Mouse (Mus musculus) midbrain, embryonic 13.5 days (tissue): ENCODE data around the gene Mab21l3. TPM values are rescaled to one million over a fixed set of nuclear protein-coding genes. Genes with fewer than 3 reads are reported as not detected.
"Not testable (repeated sequence)": the region's sequence is repeated elsewhere in the genome, so short reads cannot be mapped to it uniquely, and the experiment has no call there.

Source experiments
- ATAC-seq: fragments of 200-750 bp; cut with Nextera tagmentation; 2 replicates; pipeline ENCODE4 v1.8.0; 2017; ENCODE audit warnings: mild to moderate bottlenecking, moderate TSS enrichment, moderate library complexity
- H3K27ac ChIP-seq: fragments of 300-500 bp; sonication (generic); 2 replicates; pipeline ENCODE4 v1.5.1; 2015; ENCODE audit warnings: inconsistent platforms, mild to moderate bottlenecking, moderate library complexity
- H3K27me3 ChIP-seq: fragments of 300-500 bp; sonication (generic); 2 replicates; pipeline ENCODE4 v1.6.1; 2015; ENCODE audit warnings: mild to moderate bottlenecking, inconsistent platforms
- H3K36me3 ChIP-seq: fragments of 300-500 bp; sonication (generic); 2 replicates; pipeline ENCODE4 v1.6.1; 2015; ENCODE audit warnings: mild to moderate bottlenecking, inconsistent platforms
- H3K4me1 ChIP-seq: fragments of 300-500 bp; sonication (generic); replicated peaks from 2 replicates; pipeline ENCODE4 v1.6.1; 2015; ENCODE audit warnings: inconsistent platforms
- H3K4me2 ChIP-seq: fragments of 300-500 bp; sonication (generic); replicated peaks from 2 replicates; pipeline ENCODE4 v1.6.1; 2015; ENCODE audit warnings: moderate library complexity, mild to moderate bottlenecking, inconsistent platforms
- H3K4me3 ChIP-seq: fragments of 300-500 bp; sonication (generic); replicated peaks from 2 replicates; pipeline ENCODE4 v1.5.1; 2015; ENCODE audit warnings: mild to moderate bottlenecking, inconsistent platforms
- H3K9ac ChIP-seq: fragments of 300-500 bp; sonication (generic); replicated peaks from 2 replicates; pipeline ENCODE4 v1.6.1; 2015; ENCODE audit warnings: mild to moderate bottlenecking, inconsistent platforms
- H3K9me3 ChIP-seq: fragments of 300-500 bp; sonication (generic); 2 replicates; pipeline ENCODE4 v1.6.1; 2016; ENCODE audit warnings: mild to moderate bottlenecking, inconsistent platforms
- WGBS: fragments of 180-500 bp; shearing (Covaris S2); methylation state at CpG from one replicate; pipeline ENCODE4 v1.1.7; 2015; 5-methylcytosine and 5-hydroxymethylcytosine counted together
- polyA plus RNA-seq: library from polyadenylated mRNA; unstranded; fragments of >200 nt; fragmentation: Nextera tagmentation; extraction: Ambion mirVana; gene quantifications from 2 replicates; pipeline ENCODE4 v1.2.1, GENCODE M21; 2015

The Mab21l3 gene
- polyA plus RNA-seq, 1 experiment from 2014 or later, result 0.35 TPM

- no peak overlapping the region for H3K9ac ChIP-seq
- WGBS, result 92% methylated on average over 3 of the region's 3 CpGs
- H3K27ac ChIP-seq, result no peak overlapping the region
- ATAC-seq, result peak; percentile 18; the same call in 1 of the 2 replicates
- H3K4me3 ChIP-seq, result no peak overlapping the region
- H3K4me2 ChIP-seq, result no peak overlapping the region
- H3K9me3 ChIP-seq, result no peaks in the 10 kb centered on the region
- no peaks in the 10 kb centered on the region for H3K36me3 ChIP-seq
- H3K4me1 ChIP-seq, result peaks cover 15% of the 10 kb centered on the region
- H3K27me3 ChIP-seq, result no peaks in the 10 kb centered on the region
Measured at GRCm38 (mm10) chr3:101836971-101837370, 11.8 kb downstream of the Mab21l3 start.

DNA sequence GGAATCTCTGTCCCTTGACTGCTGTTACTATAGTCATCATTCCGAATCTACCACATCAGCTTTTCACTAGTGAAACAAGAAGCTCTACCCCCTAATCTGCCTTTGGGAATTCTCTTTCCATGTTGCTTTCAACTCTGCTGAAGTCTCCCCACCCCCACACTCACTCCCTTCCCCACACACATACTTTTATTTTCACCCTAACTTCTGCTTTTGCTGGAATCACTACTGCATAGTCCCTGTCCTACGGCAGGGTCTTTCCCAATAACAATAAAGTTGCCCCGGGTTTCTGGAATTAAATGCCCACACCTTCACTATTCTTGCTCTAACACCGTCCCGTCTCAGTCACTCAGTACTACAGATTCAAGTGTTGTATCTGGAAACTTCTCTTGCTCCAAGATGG lies 12.2 kb downstream of the Mab21l3 start:
- H3K4me3 ChIP-seq, result no peak overlapping the region

DNA sequence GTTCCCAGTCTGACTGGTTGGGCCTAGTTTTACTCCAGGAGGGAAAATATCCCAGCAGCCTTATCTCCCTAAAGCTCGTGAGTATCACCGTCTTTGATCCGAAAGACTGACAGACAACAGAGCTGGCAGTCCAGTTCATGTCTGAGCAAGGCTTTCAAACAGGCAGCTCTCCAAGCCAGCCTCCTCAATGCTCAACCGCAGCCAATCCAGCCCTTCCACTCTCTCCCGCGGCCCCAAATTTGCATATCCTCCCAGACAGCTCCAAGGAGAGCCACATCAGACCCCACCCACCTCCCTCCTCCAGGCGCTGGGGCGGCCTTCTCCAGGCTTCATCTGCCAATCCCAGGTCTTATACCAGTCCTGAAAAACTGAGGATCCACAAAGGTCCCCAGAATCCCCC lies 12.7 kb downstream of the Mab21l3 start:
- WGBS, result 0% methylated on average over 8 of the region's 8 CpGs
- Histone ChIP-seq H3K27ac (peak overlapping the region; percentile 6; the same call in 1 of the 2 replicates), H3K9ac (0 out of 2 replicates have a peak overlapping the region, but pooled peaks have one; percentile 29), H3K4me3 (0 out of 2 replicates have a peak overlapping the region, but pooled peaks have one; percentile 3), H3K36me3 (no peaks in the 10 kb centered on the region), H3K27me3 (no peaks in the 10 kb centered on the region), H3K4me2 (peak overlapping the region; percentile 44), H3K9me3 (no peaks in the 10 kb centered on the region), H3K4me1 (peaks cover 19% of the 10 kb centered on the region)
- ATAC-seq, result peak; percentile 95

More for the DNA sequence above, 12.2 kb downstream of the Mab21l3 start:
- Histone ChIP-seq H3K36me3 (no peaks in the 10 kb centered on the region), H3K27me3 (no peaks in the 10 kb centered on the region), H3K9ac (no peak overlapping the region), H3K9me3 (no peaks in the 10 kb centered on the region), H3K27ac (no peak overlapping the region), H3K4me1 (peaks cover 17% of the 10 kb centered on the region), H3K4me2 (peak overlapping the region; percentile 44)
- ATAC-seq, result peak; percentile 25; the same call in 1 of the 2 replicates
- WGBS, result 70% methylated on average over 5 of the region's 5 CpGs

DNA sequence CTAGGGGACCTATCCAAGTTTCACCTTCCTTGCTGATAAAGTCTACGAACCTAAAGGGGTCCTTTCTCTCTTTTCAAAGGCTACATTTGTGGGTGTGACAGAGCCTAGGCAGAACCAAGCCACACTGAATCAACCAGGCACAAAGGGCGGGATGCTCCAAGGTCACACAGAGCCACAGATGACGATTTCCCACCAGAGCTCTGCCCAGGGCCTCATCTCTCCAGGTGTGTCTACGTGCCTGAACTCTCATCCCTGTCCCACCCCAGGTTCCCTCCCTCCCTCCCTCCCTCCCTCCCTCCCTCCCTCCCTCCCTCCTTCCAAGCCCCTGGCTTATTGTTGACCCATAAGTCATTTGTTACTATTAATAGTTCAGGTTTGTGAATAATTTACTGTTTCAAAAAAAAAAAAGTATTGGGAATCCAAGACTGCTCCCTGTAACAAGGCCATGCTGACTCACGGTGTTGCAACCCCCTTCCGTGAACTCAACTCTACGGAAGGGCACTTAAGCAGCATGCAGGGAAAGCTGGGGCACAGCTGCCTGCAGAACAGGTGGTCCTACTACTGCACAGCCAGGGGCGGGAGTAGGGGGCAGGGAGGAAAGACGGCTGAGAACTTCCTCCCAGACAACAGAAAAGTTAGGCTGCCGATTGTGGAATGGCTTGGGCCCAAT lies 17.4 kb downstream of the Mab21l3 start:
- Histone ChIP-seq H3K27ac (no peak overlapping the region), H3K9me3 (no peaks in the 10 kb centered on the region), H3K9ac (no peak overlapping the region), H3K4me2 (no peak overlapping the region), H3K4me3 (no peak overlapping the region), H3K4me1 (peaks cover 14% of the 10 kb centered on the region), H3K27me3 (no peaks in the 10 kb centered on the region), H3K36me3 (no peaks in the 10 kb centered on the region)
- no peak for ATAC-seq
- WGBS, result 34% methylated on average over 10 of the region's 10 CpGs

DNA sequence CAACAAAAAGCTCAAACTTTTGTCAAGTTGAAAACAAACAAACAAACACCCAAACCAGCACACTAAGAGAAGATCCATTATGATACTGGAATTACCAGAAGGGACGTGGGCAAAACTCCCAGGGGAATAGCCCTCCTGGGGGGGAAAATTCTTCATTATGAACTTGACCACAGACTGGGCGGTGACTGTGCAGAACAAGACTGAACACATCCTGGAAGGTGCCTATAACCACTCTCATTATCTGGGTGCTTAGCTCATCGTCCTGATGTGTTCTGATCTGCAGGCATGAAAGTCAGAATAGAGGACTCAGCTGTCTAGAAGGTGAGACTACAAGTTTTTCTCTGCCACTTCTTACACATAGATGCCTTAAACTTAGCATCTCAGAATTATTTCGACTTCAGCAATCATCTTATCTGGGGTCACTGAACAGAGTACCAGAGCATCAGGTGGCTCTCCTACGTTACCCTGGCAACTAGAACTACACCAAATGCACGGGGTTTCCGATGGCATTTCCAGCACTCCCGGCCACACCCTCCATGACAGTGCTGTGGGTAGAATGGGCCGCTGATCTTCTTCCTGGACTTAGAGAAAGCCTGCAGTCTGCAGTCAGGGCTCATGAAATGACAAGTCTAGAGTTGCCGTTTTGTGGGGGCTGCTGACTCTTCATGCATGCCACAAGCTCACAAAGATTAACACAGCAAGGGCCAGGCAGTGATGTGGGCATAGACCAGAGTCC lies 18.7 kb downstream of the Mab21l3 start:
- ATAC-seq, result no peak
- Histone ChIP-seq H3K36me3 (no peaks in the 10 kb centered on the region), H3K27me3 (no peaks in the 10 kb centered on the region), H3K9ac (no peak overlapping the region), H3K27ac (no peak overlapping the region), H3K4me3 (no peak overlapping the region), H3K9me3 (no peaks in the 10 kb centered on the region), H3K4me2 (no peak overlapping the region), H3K4me1 (0 out of 2 replicates have a peak, but pooled peaks cover 4% of the 10 kb centered on the region)
- WGBS, result 76% methylated on average over 10 of the region's 10 CpGs

DNA sequence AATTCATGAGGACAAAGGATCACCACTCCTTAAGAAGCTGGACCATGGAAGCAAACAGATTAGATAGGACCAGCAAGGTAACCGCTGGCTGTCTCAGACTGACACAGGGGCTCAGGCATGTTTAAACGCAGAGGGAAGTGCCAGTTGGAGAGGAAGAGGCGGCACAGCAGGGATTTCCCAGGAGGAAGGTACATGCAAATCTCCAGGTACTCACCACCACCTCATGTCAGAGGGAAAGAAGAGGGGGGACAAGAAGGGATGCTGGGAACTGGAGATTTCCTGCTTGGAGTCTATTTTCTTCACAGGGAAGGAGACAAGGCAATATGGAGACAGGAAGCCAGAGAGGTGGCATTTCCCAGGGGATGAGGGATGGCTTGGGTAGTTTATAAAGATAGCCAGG lies 20.2 kb downstream of the Mab21l3 start:
- 45% methylated on average over 3 of the region's 3 CpGs for WGBS
- Histone ChIP-seq H3K36me3 (no peaks in the 10 kb centered on the region), H3K27me3 (no peaks in the 10 kb centered on the region), H3K9me3 (no peaks in the 10 kb centered on the region), H3K27ac (no peak overlapping the region), H3K9ac (no peak overlapping the region), H3K4me2 (no peak overlapping the region), H3K4me1 (0 out of 2 replicates have a peak, but pooled peaks cover 4% of the 10 kb centered on the region), H3K4me3 (no peak overlapping the region)
- no peak for ATAC-seq

- H3K36me3 ChIP-seq, result no peaks in the 10 kb centered on the region
- H3K9me3 ChIP-seq, result no peaks in the 10 kb centered on the region
- 0 out of 2 replicates have a peak, but pooled peaks cover 4% of the 10 kb centered on the region for H3K4me1 ChIP-seq
- no peak overlapping the region for H3K27ac ChIP-seq
- H3K4me2 ChIP-seq, result no peak overlapping the region
- H3K4me3 ChIP-seq, result no peak overlapping the region
- no peak for ATAC-seq
- H3K9ac ChIP-seq, result no peak overlapping the region
- WGBS, result 84% methylated on average over 6 of the region's 6 CpGs
- H3K27me3 ChIP-seq, result no peaks in the 10 kb centered on the region
Measured at GRCm38 (mm10) chr3:101827220-101827715, 21.5 kb downstream of the Mab21l3 start.

- no peaks in the 10 kb centered on the region for H3K9me3 ChIP-seq
- no peak overlapping the region for H3K4me3 ChIP-seq
- no peak overlapping the region for H3K9ac ChIP-seq
- no peak for ATAC-seq
- H3K27me3 ChIP-seq, result no peaks in the 10 kb centered on the region
- H3K4me2 ChIP-seq, result no peak overlapping the region
- H3K27ac ChIP-seq, result no peak overlapping the region
- 81% methylated on average over 9 of the region's 9 CpGs for WGBS
- no peaks in the 10 kb centered on the region for H3K36me3 ChIP-seq
- H3K4me1 ChIP-seq, result no peaks in the 10 kb centered on the region
Measured at GRCm38 (mm10) chr3:101824338-101824737, 24.4 kb downstream of the Mab21l3 start.

GRCm38 (mm10) chr3:101822052-101822451 lies 26.7 kb downstream of the Mab21l3 start:
- Histone ChIP-seq H3K27ac (no peak overlapping the region), H3K4me2 (no peak overlapping the region), H3K4me3 (no peak overlapping the region), H3K4me1 (no peaks in the 10 kb centered on the region), H3K9ac (no peak overlapping the region), H3K9me3 (peaks cover 3% of the 10 kb centered on the region; the same call in 1 of the 2 replicates), H3K36me3 (no peaks in the 10 kb centered on the region), H3K27me3 (no peaks in the 10 kb centered on the region)
- ATAC-seq, result no peak
- WGBS, result 79% methylated on average over 5 of the region's 5 CpGs

DNA sequence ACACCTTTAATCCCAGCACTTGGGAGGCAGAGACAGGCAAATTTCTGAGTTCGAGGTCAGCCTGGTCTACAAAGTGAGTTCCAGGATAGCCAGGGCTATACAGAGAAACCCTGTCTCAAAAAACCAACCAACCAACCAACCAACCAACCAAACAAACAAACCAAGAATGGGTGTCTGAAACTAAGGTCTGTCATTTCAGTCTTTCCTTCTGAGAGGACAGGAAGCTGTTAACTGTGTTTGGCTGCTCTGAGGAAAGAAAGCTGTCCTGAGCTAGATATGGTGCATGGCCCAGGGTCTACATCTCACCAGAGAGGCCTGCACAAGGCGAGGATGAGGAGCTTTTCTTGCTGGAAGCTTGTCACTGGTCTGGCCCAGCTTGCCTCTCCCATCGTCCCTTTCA lies 28.1 kb downstream of the Mab21l3 start:
- H3K27ac ChIP-seq, ATAC-seq, H3K27me3 ChIP-seq, H3K9ac ChIP-seq, H3K4me3 ChIP-seq, H3K4me2 ChIP-seq, H3K36me3 ChIP-seq, H3K9me3 ChIP-seq, H3K4me1 ChIP-seq: not testable (repeated sequence)
- 73% methylated on average over 3 of the region's 3 CpGs for WGBS

- Histone ChIP-seq H3K4me3 (no peak overlapping the region), H3K9me3 (peaks cover 3% of the 10 kb centered on the region; the same call in 1 of the 2 replicates), H3K27ac (no peak overlapping the region), H3K4me2 (no peak overlapping the region), H3K9ac (no peak overlapping the region), H3K4me1 (0 out of 2 replicates have a peak, but pooled peaks cover 3% of the 10 kb centered on the region), H3K27me3 (no peaks in the 10 kb centered on the region), H3K36me3 (no peaks in the 10 kb centered on the region)
- 86% methylated on average over 3 of the region's 3 CpGs for WGBS
- no peak for ATAC-seq
Measured at GRCm38 (mm10) chr3:101816006-101816405, 32.8 kb downstream of the Mab21l3 start.

DNA sequence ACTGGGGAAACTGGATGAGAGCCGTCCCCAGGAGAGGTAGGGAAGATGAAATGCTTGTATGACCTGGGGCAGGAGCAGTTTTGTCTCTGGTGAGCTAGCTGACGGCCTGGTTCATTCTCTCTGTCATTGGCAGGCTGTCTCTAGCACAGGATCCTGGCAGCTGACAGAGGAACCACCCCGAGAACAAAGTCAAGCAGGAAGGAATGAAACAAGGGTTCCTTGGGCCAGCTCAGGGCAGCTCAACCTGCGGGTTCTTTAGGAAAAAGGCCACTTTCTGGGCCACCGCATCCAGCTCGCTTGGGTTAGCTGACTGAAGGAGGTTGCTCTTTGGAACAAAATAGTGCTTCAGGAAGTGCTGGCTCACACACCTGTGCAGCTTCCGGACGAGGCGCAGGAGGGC lies 34.0 kb downstream of the Mab21l3 start:
- no peak overlapping the region; the same call in 1 of the 2 replicates for H3K9ac ChIP-seq
- peaks cover 3% of the 10 kb centered on the region; the same call in 1 of the 2 replicates for H3K9me3 ChIP-seq
- H3K27me3 ChIP-seq, result no peaks in the 10 kb centered on the region
- H3K36me3 ChIP-seq, result no peaks in the 10 kb centered on the region
- ATAC-seq, result no peak
- 81% methylated on average over 9 of the region's 9 CpGs for WGBS
- H3K4me2 ChIP-seq, result no peak overlapping the region
- no peak overlapping the region for H3K4me3 ChIP-seq
- 0 out of 2 replicates have a peak, but pooled peaks cover 3% of the 10 kb centered on the region for H3K4me1 ChIP-seq
- H3K27ac ChIP-seq, result no peak overlapping the region
